Mouse (Mus musculus): Measurements from ENCODE around the gene Ces1b. TPM values are rescaled to one million over a fixed set of nuclear protein-coding genes. Genes with fewer than 3 reads are reported as not detected.

Ces1b gene
- polyA plus RNA-seq, 1 experiment from 2014 or later = not detected

GRCm38 (mm10) chr8:93021738-93022137, 58.1 kb downstream of the Ces1b start:
- 69% methylated on average over 5 of the region's 5 CpGs for WGBS
- H3K4me3 ChIP-seq (ENCODE audit: low read length) = no peak overlapping the region
- no peak for ATAC-seq

DNA sequence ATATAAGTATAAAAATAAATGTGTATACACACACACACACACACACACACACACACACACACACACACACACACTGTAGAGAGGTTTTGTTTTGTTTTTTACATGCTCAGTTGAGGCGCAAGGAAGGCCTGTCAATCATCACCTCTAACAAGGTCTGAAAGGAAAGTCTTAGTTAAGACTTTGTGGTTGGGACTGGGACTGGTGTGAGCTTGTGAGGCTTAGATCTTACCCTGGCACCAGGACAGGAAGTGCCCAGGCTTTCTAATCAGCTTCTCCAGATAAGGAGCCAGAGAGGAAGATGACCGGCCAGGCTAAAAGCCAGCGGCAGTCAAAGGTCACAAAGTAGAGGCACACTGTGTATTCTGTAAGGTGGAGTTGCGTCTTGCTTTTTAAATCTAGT, 65.5 kb downstream of the Ces1b start:
- no peak overlapping the region for H3K9ac ChIP-seq (ENCODE audit: low read depth, low read length)
- H3K4me3 ChIP-seq (ENCODE audit: low read length) = no peak overlapping the region
- H3K27me3 ChIP-seq (replicated peaks; ENCODE audit: control insufficient read depth, insufficient read depth, low read length) = no peaks in the 10 kb centered on the region
- no peak overlapping the region for H3K27ac ChIP-seq (ENCODE audit: low read depth, low read length)
- WGBS = 81% methylated on average over 4 of the region's 4 CpGs
- no peaks in the 10 kb centered on the region for H3K9me3 ChIP-seq (ENCODE audit: control insufficient read depth, low read length)
- ATAC-seq = no peak
- H3K4me2 ChIP-seq (ENCODE audit: low read length) = no peak overlapping the region
- no peaks in the 10 kb centered on the region for H3K36me3 ChIP-seq (ENCODE audit: control insufficient read depth, insufficient read depth, low read length)
- H3K4me1 ChIP-seq (ENCODE audit: control insufficient read depth, insufficient read depth, low read depth, low read length) = no peaks in the 10 kb centered on the region

More at GRCm38 (mm10) chr8:93021738-93022137, 58.1 kb downstream of the Ces1b start:
- H3K4me1 ChIP-seq (ENCODE audit: control insufficient read depth, insufficient read depth, low read depth, low read length) = no peaks in the 10 kb centered on the region
- no peaks in the 10 kb centered on the region for H3K36me3 ChIP-seq (ENCODE audit: control insufficient read depth, insufficient read depth, low read length)
- no peak overlapping the region for H3K27ac ChIP-seq (ENCODE audit: low read depth, low read length)
- H3K4me2 ChIP-seq (ENCODE audit: low read length) = no peak overlapping the region
- H3K27me3 ChIP-seq (replicated peaks; ENCODE audit: control insufficient read depth, insufficient read depth, low read length) = no peaks in the 10 kb centered on the region
- H3K9me3 ChIP-seq (ENCODE audit: control insufficient read depth, low read length) = no peaks in the 10 kb centered on the region
- no peak overlapping the region for H3K9ac ChIP-seq (ENCODE audit: low read depth, low read length)

- Histone ChIP-seq H3K4me1 (ENCODE audit: control insufficient read depth, insufficient read depth, low read depth, low read length) (no peaks in the 10 kb centered on the region), H3K36me3 (ENCODE audit: control insufficient read depth, insufficient read depth, low read length) (no peaks in the 10 kb centered on the region), H3K4me2 (ENCODE audit: low read length) (no peak overlapping the region), H3K9me3 (ENCODE audit: control insufficient read depth, low read length) (no peaks in the 10 kb centered on the region), H3K27me3 (replicated peaks; ENCODE audit: control insufficient read depth, insufficient read depth, low read length) (no peaks in the 10 kb centered on the region), H3K27ac (ENCODE audit: low read depth, low read length) (no peak overlapping the region), H3K9ac (ENCODE audit: low read depth, low read length) (no peak overlapping the region), H3K4me3 (ENCODE audit: low read length) (no peak overlapping the region)
- 76% methylated on average over 6 of the region's 6 CpGs for WGBS
- ATAC-seq = no peak
Measured at GRCm38 (mm10) chr8:93012226-93012625, 67.6 kb downstream of the Ces1b start.

DNA sequence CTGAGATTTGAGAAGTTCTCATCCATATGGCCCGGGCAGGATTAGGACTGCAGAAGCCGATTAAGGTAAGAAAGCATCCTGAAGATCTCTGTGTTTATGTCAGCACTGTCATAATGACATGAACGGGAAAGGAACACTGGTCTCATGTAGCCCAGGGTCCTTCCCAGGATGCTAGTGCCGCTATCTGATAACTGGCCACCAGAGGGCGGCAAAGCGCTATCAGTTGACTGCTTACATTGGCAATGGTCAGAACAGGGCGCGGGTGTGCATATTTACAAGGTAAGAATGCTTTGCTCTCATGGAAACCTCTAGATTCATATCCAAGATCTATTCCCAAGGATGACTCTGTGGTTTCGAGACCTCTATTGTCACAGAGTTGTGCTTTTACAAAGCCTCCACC, 68.4 kb downstream of the Ces1b start:
- Histone ChIP-seq H3K27ac (ENCODE audit: low read depth, low read length) (no peak overlapping the region), H3K4me1 (ENCODE audit: control insufficient read depth, insufficient read depth, low read depth, low read length) (no peaks in the 10 kb centered on the region), H3K4me3 (ENCODE audit: low read length) (no peak overlapping the region), H3K27me3 (replicated peaks; ENCODE audit: control insufficient read depth, insufficient read depth, low read length) (no peaks in the 10 kb centered on the region), H3K9me3 (ENCODE audit: control insufficient read depth, low read length) (no peaks in the 10 kb centered on the region), H3K9ac (ENCODE audit: low read depth, low read length) (no peak overlapping the region), H3K4me2 (ENCODE audit: low read length) (no peak overlapping the region), H3K36me3 (ENCODE audit: control insufficient read depth, insufficient read depth, low read length) (no peaks in the 10 kb centered on the region)
- 13% methylated on average over 9 of the region's 9 CpGs for WGBS
- peak; percentile 85 for ATAC-seq

DNA sequence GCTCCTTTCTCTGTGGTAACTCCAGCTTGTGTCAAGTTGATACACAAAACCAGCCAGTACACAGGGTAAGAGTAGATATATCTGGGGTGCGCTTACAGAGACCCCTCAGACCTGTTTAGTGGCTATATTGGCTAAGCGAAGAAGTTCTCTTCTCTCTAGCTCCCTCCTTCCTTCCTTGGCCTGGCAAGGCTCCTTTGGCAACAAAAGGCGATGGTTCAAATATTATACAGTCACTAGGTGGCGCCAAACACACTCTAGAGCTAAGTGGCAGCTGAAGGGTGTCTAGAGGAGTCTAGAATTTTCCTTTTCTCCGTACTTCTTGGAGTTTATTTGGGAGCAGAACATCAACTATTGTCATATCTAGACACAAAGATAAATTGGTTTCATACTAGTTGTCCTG, 69.5 kb downstream of the Ces1b start:
- no peaks in the 10 kb centered on the region for H3K4me1 ChIP-seq (ENCODE audit: control insufficient read depth, insufficient read depth, low read depth, low read length)
- no peak overlapping the region for H3K9ac ChIP-seq (ENCODE audit: low read depth, low read length)
- no peaks in the 10 kb centered on the region for H3K36me3 ChIP-seq (ENCODE audit: control insufficient read depth, insufficient read depth, low read length)
- 29% methylated on average over 5 of the region's 5 CpGs for WGBS
- no peak overlapping the region for H3K27ac ChIP-seq (ENCODE audit: low read depth, low read length)
- H3K9me3 ChIP-seq (ENCODE audit: control insufficient read depth, low read length) = no peaks in the 10 kb centered on the region
- no peak overlapping the region for H3K4me2 ChIP-seq (ENCODE audit: low read length)
- H3K4me3 ChIP-seq (ENCODE audit: low read length) = no peak overlapping the region
- H3K27me3 ChIP-seq (replicated peaks; ENCODE audit: control insufficient read depth, insufficient read depth, low read length) = no peaks in the 10 kb centered on the region
- no peak for ATAC-seq

Other genes with a start within 250 kb of the Ces1b start
- gene Lpcat2, start 224.7 kb downstream of the Ces1b start, polyA plus RNA-seq (2015; fragmentation: Nextera tagmentation; extraction: Ambion mirVana) = 10.6 and 10.9 TPM in 2 replicates
- 0.46 TPM in 1 of 2 replicates, not detected in the other for gene Capns2, start 178.6 kb downstream of the Ces1b start, polyA plus RNA-seq (2015; fragmentation: Nextera tagmentation; extraction: Ambion mirVana)
- gene Slc6a2, start 119.9 kb downstream of the Ces1b start, polyA plus RNA-seq (2015; fragmentation: Nextera tagmentation; extraction: Ambion mirVana) = 2.7 and 5.3 TPM in 2 replicates
- gene Ces1a, start 31.8 kb downstream of the Ces1b start, polyA plus RNA-seq (2015; fragmentation: Nextera tagmentation; extraction: Ambion mirVana) = not detected in 2 replicates
- not detected in 2 replicates for gene Ces1c, start 51.3 kb upstream of the Ces1b start, polyA plus RNA-seq (2015; fragmentation: Nextera tagmentation; extraction: Ambion mirVana)
- gene Ces1d, start 117.8 kb upstream of the Ces1b start, polyA plus RNA-seq (2015; fragmentation: Nextera tagmentation; extraction: Ambion mirVana) = 0.10 and 0.20 TPM in 2 replicates
- not detected in 2 replicates for gene Ces1e, start 149.6 kb upstream of the Ces1b start, polyA plus RNA-seq (2015; fragmentation: Nextera tagmentation; extraction: Ambion mirVana)
- gene Ces1f, start 199.7 kb upstream of the Ces1b start, polyA plus RNA-seq (2015; fragmentation: Nextera tagmentation; extraction: Ambion mirVana) = not detected in 2 replicates

All from hindbrain, embryonic 16.5 days (tissue).